Mouse (Mus musculus) ES-CJ7 (cell line): ENCODE results near the gene C87436.
A peak's percentile ranks its signal among the peaks of the same experiment; 100 is the strongest.

Experiments
- DNase-seq: peaks from one replicate; pipeline ENCODE4 v3.0.0; 2011; ENCODE audit warnings: low read depth, low spot score

C87436 gene

DNA sequence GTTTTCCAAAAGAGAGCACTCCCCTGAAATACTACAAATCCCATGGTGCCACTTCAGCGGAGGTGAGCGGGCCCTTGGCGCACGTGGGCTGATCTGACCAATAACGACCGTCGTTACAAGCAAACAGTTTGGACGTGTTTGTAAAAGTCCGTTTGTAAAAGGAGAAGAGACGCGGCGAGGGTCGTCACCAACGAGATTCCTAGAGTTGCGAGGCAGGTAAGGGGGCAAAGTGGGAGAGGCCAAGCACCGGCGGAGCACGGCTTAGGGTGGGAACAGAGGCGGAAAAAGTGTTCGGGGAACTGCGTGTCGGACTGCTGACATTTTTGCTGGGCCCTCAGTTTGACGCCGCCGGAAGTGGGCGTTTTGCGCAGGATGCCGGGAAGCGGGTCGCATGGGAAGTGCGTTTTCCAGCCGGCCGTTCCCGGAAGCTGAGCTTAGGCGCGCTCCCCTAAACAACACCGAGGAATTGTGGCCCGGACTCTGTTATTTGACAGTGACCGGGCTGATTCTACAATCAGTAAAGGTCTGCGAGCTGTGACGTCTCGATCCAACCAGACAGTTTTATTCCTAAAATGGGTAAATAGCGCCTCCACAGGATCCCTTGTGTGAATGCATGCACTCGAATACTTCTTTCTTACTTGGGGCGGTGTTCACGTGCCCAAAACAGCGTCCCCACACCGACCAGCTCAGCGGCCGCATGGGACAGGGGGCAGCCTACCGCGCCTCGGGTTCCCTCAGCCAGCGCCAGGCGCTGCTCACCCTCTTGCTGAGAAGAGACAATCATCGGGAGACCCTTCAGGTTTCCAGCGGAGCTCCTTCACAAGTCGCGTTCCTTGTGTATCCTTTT, at the start of gene C87436:
TSS of gene C87436 (plus strand) at position 103 of the 847 bp plus-strand sequence.
- DNase-seq = peak; percentile 98

DNA sequence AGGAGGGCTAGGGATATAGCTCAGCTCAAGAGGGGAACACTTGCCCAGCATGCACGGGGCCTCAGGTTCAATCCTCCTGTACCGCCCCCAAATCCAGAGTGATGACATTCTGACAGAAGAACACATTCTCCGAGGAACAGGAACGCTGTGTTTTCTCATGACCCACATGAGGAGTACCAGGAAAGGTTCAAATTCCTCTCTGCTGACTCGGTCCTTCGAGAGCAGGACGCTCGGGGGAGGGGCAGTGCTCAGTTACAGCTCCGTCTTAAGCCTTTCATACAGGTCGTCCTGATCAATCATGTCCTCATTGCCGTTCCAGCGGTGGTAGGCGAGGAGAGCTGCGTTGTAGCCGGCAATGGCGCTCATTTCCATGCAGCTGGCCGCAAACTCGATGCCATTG, 49.7 kb upstream of the C87436 start:
- no peak for DNase-seq

DNA sequence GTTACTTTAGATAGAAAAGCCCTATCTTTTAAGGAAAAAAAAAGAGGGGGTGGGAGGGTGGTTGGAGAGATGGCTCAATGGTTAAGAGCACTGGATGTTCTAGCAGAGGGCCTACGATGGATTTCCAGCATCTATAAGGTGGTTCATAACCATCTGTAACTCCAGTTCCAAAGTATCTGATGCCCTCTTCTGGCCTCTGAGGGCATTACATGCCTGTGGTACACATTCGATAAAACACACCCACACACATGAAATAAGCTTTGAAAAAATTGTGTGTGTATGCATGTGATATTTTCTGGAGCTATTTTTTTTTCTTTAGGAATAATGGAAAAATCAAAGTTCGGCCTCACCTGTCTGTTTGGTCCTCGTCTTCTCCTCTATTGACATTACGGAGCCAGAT, 46.8 kb upstream of the C87436 start:
- no peak for DNase-seq

DNA sequence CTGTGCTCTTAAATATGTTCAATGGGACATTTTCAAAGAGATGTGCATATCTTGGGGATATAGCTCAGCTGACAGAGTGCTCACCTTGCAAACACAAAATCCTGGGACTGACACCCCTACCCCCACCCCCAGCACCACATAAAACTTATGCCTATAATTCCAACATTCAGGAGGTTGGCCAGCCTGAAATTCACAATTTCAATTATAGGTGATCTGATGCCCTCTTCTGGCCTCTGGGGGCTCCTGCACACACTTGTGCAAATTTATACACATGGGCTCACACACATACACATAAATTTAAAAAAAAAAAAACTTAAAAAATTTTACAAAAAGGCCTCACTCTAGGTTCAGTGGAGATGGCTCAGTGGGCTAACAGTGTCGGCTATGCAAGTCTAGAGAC, 45.0 kb upstream of the C87436 start:
- no peak for DNase-seq

DNA sequence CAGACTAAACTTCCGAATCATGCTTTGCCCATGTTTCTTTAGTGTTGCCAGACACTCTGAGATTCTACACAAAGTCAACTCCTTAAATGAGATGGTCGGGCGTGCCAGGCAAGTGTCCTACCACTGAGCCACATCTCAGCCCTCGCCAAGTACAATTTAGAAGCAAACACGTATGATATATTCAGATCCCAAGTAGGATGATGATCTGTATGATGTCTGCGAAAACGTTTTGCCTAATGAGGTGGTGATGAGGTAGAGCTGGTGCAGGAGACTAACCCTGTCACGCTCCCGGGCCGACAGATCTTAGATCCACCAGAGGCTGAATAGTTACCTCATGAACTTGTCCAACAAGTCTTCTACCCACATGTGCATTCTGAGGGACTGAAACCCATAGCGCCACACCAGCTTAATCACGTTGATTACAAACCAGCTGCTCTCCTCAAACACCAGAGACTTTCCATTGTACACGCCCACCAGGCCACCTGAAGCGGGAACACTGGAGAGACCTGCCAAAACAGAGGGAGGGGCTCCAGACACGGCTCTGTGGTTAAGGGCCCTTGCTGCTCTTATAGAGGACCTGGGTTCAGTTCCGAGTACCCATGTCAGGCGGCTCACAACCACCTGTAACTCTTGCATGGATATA, 44.0 kb upstream of the C87436 start:
- no peak for DNase-seq

DNA sequence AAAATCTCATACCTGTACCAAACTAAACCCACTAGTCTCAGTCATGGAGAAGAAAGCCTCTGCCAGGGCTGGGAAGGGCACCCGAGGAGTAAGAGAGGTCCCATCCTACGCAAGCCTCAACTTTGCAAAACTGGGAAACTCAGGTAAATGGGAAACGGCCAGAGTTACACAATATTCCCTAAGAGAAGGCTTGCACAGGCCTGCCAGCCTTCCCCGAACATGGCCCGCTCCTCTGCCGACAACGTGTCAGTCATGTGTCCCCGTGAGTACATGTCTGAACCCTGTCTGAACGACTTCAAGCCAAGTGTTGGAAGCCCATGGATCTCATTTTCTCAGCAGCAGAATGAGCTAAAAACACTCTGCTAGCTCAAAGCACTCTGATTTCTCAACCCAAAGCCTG, 43.2 kb upstream of the C87436 start:
- DNase-seq = no peak

DNA sequence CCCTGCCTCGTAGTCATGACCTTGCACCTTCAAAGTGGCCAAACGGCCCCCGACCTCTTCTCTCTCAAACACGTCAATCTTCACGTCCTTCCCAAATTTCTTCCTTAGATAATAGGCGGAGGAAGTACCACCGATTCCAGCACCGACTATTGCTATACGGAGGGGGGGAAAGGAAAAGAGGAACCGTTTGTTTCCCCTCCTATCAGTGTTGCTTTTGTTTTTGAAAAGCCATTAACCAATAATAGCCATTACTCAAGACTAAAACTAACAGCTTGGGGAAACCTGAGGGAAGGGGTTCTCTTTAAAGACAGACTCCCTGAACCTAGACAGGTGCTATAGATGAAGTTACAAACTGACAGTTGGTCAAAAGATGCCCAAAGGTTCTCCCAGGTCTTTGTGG, 42.2 kb upstream of the C87436 start:
- DNase-seq = no peak

DNA sequence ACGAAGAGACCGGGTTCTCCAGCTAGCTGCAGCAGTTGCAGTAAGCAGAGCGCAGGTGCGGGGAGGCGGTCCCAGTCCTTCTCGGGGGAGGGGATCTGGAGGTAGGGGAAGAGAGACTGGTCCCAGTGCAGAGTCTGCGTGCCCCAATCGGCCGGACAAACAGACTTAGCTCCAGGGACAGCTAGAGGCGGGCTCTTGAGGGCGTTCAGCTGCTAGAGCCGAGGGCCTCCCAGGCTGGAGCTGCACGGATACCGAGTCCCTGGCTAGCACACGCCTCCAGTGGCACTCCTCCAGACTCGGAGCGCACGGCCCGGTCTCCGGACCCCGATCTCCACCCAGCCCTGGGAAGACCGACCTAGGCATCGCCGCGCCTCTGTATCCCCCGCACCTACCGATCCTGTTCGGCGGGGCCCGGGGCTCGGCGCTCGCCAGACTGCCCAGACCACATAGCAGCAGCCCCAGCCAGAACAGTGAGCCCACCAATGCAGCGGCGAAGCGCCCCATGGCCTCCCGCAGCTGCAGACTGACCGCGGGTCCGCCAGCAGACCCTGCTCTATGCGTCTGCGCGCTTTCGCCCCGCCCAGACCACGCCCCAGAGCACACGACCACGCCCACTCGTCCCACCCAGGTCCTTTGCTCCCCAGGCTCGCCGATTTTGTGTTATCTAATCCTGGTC, 41.5 kb upstream of the C87436 start, which contains the start of gene Pcyox1:
TSS of gene Pcyox1 (minus strand) at position 574 of the 676 bp plus-strand sequence.
- peak; percentile 86 for DNase-seq

DNA sequence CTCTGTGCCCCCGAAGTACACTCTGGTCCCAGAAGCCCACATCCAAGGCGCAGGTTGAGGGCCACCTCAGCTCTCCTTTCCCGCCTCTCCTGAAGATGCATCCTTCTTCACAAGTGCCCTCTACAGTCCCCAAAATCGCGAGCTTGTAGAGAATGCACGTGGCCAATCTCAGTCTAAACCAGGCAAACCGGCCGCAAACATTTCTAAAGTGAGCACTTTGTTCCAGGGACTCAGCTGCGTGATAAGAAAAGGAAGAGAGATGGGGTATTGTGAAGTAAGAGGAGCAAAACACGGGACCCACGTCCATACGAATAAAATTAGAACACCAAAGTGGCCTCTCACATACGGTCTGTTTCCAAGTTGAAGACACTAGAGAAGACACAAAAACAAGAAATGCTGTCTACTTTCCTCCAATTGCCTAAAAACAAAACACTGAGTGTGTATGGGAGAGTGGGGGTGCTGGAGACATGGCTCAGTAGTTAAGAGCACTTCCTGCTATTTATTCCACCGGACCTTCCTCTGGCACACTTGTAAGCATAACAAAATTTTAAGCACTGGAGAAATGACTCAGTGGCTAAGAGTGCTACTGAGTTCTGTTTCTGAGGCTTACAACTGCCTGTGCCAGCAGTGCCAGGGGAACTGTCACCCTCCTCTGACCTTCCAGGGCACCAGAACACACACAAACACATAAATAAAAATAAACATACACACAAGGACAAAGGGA, 40.8 kb upstream of the C87436 start:
- DNase-seq = no peak

DNA sequence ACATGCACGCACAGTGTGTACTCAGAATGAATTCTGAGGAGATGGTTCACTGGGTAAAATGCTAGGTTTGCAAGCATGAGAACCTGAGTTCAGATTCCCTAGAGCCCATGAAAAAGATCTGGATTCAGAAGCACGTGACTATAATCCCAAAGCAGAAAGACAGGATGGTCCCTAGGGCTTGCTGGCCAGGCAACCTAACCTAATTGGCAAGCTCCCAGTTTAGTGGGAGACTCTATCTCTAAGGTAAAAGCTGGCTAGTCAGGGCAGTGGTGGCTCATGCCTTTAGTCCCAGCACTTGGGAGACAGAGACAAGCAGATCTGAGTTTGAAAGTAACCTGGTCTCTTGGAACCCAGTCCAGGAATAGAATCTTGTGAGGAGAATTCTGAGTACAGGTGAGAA, 39.2 kb upstream of the C87436 start:
- DNase-seq = no peak

DNA sequence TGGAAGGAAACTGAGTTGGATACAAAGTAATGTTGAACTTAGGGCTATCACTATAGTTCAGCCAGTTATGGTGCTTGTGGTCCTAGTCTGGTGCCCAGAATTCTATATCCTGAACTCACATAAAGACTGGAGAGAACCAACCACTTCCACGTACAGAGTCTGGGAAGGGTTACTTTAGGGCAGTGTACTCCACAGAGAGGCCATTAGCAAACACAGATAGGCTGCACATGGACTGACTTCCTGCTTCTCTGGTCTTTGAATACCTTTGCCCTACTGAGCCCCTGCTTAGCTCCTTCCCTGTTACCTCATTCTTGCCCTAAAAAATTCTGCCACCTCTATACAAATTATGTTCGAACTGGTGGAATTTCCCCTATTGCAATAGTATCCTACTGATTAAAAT, 38.2 kb upstream of the C87436 start:
- no peak for DNase-seq

DNA sequence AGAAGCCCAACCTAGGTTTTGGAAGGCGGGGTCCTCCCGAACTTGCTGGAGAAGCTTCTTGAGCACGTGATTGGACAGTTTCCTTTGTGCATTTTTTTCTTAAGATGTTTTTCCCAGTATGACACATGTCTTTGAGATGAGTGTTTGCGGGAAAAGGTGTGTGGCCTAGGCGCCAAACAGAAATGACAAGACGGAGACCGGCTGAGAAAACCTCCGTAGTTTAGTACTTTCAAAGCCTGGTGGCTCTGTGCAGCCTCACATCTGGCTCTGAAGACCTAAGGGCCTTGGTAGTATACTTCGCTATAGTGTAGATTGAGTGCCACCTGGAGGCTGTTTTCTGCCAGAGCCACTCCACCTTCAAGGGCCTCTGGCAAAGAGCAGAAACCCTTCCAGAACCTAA, 37.2 kb upstream of the C87436 start:
- peak; percentile 91 for DNase-seq

DNA sequence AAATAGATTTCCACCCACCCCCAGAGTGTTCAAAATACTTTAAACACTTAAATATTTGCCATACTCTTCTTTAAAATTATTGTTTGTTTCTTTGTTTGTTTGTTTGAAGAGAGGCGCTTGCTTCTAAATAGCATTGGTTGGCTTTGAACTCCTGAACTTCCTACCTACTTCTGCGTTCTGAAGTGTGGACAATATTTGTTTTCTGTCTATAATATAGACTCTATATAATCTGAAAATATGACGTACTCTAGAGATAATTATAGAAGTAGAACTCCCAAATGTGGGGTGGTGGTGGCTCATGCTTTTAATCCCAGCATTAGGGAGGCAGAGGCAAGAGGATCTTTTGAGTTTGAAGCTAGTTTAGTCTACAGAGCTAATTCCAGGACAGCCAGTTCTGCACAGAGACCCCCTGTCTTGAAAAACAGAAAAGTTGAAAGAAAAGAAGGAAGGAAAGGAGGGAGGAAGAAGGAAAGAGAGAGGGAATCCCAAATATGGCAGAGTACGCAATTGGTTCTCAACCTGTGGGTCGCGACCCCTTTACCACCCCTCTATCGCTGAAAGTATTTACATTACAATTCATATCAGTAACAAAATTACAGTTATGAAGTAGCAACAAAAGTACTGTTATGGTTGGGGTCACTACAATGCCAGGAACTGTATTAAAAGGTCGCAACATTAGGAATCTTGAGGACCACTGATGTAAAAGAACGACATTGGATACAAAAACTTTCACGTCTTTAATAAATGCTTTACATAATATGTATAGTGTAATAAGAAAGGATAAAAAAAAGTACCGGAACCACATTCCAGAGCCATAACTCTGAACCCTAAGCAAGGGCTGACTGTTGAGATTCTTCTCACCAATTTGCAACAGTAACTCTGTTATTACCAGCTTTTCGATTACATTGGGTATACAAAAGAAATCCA, 35.2 kb upstream of the C87436 start:
- DNase-seq = no peak

DNA sequence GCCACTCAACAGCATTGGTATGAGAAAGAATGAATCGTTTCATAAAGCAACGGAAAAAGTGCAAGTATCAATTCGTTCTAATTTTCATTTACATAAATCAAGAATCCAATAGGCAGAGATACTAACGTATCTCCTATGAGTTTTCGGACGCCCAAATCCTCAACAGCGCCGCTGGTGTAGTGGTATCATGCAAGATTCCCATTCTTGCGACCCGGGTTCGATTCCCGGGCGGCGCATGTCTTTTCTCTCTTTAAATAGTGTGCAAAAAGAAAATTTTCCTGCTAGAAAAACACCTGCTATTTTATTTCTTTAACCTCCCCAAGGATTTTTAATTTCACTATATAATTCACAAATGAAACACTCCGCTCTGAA, 34.5 kb upstream of the C87436 start:
- peak; percentile 85 for DNase-seq

DNA sequence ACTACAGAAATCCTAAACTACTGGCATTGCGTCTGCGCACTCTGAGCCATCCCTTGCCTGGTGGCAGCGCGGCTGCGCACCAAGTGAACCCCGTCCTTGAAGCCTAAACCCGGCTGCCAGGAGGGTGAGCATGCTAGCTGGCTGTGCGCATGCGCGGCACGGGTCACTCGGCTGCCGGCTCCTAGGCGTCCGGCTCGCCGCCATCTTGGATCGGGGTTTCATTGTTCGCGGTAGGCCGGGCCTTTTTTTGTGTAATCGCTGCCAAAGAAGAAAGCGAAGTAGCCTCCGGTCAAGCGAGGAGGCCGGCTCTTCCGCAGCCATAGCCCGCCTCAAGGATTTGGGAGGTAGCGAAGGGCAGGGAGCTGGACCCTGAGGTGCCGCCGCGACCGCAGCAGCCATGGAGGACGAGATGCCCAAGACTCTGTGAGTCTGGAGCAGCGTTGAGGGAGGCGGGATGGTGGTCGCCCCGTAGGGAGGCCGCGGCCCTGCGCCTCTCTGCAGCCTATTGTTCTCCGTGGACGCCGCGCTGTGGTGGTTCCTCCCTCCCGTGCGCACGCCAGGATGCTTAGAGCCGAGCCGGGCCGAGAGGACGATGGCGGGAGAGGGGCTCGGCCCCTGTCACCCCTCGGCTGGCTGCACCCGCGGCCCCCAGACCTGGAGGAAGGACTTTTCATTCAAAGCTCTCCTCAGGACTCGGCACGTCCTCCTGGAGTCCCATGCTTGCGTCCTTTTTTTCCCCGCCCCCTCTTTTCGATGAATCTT, 33.9 kb upstream of the C87436 start, which contains the start of gene Tia1:
TSS of gene Tia1 (plus strand) at position 120 of the 762 bp plus-strand sequence.
- DNase-seq = peak; percentile 99

DNA sequence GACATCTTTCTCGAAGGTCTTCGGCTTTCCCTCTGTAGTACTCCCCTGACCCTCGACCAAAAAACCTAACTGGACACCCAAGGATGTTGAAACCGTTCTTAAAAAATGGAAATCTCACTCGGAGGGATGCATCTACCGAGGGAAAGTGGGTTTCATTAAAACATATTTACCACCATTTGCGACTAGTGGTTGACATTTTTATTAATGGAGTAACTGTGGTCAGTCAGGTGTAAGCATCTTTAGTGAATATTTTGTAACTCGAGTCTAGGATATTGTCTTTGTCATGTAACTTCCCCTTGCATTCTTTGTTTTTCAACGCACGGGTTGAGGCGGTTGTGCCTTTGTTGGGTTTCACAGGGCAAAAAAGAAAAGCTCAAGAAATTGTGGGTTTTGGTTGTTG, 33.2 kb upstream of the C87436 start:
- peak; percentile 47 for DNase-seq

DNA sequence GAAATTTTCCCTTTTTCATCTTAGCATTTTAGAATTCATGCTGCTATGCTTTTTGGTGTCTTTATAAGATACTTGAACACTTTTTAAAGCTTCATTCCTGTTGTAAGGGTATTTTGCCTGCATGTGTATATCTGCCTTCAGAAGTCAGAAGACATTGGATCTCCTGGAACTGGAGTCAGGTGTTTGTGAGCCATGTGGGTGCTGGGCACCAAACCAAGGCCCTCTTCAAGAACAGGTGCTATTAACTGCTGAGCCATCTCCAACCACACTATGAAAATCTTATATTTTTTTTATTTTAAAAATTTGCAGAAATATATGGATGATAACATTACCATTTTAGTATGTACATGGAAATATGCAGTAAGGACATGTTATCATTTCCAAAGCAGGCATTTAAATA, 31.9 kb upstream of the C87436 start:
- DNase-seq = no peak

DNA sequence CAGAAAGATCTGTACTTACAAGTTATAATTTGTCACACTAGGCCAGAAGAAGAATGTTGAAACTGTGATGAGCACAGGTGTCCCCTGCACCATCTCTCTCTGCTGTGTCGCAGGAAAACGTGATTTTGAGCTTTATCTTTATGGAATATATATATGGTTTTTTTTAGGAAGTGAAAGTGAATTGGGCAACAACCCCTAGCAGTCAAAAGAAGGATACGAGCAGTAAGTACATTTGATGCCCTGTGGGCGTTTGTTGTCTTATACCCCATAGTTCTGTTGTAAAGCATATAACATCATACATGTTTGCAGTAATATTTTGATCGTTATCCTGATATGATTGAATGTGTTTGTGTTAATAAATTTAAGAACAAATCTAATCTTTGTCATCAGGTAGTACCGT, 19.5 kb upstream of the C87436 start:
- DNase-seq = no peak

DNA sequence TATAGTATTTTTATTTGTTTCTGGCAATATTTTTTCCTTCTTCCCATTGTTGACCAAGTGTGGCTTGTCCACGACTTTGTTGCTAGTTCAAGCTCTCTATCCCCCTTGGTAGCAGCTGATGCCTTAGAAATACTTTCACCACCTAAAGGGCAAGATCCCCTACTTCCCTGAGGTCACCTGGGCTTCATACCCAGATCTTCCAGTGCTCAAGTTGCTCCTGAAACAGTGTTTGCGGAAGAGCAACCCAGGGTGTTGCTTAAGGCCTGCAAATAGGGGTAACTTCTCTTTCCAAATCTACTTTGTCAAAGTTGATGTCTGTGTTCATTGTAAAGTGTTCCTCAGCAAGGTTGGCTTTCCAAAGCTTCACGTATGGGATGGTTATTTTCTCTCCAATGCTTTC, 18.9 kb upstream of the C87436 start:
- DNase-seq = no peak

DNA sequence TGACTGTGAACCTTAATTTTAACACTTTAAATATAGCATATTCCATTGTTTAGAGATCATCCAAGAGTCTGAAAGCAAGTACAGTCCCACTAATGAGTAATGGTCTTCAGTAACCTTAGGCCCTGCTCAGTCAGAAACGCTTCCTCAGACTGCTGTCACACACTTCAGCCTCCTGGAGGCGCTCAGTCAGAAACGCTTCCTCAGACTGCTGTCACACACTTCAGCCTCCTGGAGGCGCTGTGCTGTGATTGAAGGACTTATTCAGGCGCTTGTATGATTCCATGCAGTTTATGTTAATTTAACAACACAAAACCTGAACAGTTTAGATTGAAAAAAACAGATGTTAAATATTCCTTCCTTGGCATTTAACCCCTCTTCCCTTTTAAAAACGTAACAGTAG, 17.7 kb upstream of the C87436 start:
- DNase-seq = peak; percentile 82
